Mouse (Mus musculus): ENCODE data around the gene Pspc1. TPM values are rescaled to one million over a fixed set of nuclear protein-coding genes. Genes with fewer than 3 reads are reported as not detected.
A peak's percentile ranks its signal among the peaks of the same experiment; 100 is the strongest.
"Not testable (repeated sequence)": the region's sequence is repeated elsewhere in the genome, so short reads cannot be mapped to it uniquely, and the experiment has no call there.

The Pspc1 gene
- total RNA-seq (2021) = 10 to 100 TPM; 49.2 to 55.8 TPM

- peak; percentile 96 for DNase-seq
Observed at GRCm38 (mm10) chr14:56778200-56778932, at the start of gene Pspc1. Gene Pspc1 (minus strand): TSS chr14:56778316.

DNA sequence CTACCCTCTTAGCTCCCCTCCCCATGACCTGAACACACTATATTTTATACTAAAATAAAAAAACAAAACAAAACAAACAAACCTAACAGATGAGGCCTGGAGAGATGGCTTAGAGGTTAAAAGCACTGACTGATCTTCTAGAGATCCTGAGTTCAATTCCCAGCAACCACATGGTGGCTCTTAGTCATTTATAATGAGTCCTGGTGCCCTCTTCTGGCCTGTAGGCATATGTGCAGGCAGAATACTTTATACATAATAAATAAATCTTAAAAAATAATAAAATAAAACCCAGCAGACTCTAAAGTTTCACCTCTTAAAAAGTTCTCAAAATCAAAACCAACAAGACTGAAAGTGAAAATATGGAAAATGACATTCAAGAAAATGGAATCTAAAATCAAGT lies 46.4 kb upstream of the Pspc1 start:
- DNase-seq = no peak

GRCm38 (mm10) chr14:56817616-56818015 lies 39.5 kb upstream of the Pspc1 start:
- no peak for DNase-seq

GRCm38 (mm10) chr14:56817131-56817530 lies 39.0 kb upstream of the Pspc1 start:
- no peak for DNase-seq

- DNase-seq = no peak
Observed at GRCm38 (mm10) chr14:56816541-56816940, 38.4 kb upstream of the Pspc1 start.

DNA sequence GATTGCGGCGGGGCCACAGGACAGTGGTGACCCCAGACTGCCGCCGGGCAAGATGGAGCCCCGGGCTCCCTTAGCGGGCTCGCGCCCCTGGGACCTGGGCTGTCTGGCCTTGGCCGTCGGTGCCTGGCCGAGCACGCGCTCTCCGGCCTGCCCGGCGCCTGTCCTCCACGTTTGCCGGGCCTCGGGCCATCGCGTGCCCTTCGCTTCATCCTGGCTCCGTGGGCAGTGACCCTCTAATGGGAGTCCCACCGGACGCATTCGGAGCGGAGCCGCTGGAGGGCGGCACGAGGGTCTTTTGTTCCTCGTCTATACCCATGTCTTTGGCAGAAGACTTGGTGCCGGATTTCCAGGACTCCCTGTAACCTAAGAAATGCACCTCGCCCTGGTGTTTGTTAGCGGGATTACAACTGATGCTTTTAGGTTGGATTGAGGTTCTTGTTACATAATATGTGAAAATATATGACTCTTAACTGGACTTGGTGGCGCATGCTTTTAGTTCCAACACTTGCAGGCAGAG lies 34.5 kb upstream of the Pspc1 start:
- peak; percentile 68 to 72 for DNase-seq

DNA sequence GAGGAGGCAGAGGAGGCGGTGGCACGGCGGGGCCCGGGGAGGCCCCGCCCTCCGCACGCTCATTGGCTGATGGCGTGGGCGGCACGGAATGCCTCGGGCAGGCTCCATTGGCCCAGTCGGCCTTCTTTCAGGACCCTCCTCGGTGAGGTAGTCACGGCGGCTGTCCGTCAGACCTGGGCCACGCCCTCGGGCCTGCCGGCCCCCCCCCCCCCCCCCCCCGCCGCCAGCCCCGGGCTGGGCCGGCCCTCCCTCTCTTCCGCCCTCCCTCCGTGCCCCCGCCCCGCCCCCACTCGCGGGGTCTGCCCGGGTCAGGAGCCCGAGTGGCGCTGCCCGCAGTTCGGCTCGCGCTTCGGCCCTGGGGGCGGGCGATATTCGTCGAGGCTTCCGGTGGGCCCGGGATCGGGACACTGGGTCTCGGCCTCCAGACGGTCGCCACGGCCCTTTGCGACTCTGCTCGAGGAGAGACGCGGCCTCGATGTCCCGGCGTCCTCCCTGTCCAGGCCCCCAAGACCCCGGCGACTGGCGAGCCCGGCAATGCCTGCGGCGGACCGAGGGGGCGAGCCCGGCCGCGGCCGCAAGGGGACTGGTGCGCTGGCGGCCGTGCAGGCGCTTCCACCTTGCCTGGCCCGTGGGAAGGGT lies 33.7 kb upstream of the Pspc1 start, which contains the start of gene Zmym5:
TSS of gene Zmym5 (minus strand) at position 16 of the 639 bp plus-strand sequence.
- peak; percentile 89 to 92 for DNase-seq

- peak; percentile 29 for DNase-seq
Observed at GRCm38 (mm10) chr14:56810781-56811690, 32.9 kb upstream of the Pspc1 start.

DNA sequence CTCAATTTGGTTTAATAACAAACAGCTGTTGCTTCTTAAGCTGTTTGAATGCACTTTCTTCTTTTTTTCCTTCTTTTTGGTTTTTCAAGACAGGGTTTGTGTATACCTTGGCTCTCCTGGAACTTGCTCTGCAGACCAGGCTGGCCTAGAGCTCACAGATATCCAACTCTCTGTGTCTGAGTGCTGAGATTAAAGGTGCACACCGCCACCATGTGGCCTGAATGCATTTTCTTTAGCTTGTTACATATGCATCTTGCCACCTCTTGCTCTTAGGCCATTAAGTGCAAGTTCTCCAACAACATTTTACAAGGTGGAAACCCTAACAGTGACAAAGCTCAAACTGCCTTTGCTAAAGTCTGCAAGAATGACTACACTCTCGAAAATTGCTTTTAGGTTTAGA lies 15.1 kb upstream of the Pspc1 start:
- no peak for DNase-seq

GRCm38 (mm10) chr14:56784575-56784974 lies 6.5 kb upstream of the Pspc1 start:
- DNase-seq = no peak

GRCm38 (mm10) chr14:56778933-56779300 lies 801 bp upstream of the Pspc1 start:
- no peak for DNase-seq

DNA sequence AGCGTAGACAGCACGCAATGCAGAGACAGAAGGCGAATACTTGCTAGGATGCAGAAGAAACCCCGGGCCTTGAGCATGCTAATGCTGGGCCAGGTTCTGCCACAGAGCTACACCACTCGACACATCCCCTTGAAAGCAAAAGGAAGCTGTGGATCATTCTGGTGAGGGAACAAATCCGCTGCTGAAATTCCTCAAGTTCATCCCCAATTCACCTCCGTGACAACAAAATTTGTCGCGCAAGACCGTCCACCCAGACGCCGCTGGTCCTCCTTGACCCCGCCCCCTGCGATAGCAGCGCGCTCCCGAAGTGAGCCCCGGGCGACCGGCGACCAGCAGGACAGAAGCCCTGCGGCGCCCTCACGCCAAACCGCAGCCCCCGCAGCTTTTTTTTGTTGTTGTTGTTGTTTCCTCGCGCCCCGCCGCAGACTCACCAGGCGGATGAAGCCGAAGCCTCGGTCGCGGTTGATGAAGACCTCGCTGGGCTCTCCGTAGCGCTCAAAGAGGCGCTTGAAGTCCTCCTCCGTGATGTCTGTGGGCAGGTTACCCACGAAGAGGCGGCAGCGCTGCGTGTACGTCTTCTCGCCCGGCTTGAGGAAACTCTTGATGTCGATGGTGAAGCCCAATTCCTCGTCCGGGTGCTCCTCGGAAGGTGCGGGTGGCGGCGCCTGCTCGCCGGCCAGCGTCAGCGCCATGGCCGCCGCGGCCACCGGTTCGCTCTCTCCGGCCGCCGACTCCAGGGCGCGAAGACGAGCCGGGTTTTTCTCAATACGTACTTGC lies 568 bp downstream of the Pspc1 start:
- peak; percentile 64 to 68 for DNase-seq

DNA sequence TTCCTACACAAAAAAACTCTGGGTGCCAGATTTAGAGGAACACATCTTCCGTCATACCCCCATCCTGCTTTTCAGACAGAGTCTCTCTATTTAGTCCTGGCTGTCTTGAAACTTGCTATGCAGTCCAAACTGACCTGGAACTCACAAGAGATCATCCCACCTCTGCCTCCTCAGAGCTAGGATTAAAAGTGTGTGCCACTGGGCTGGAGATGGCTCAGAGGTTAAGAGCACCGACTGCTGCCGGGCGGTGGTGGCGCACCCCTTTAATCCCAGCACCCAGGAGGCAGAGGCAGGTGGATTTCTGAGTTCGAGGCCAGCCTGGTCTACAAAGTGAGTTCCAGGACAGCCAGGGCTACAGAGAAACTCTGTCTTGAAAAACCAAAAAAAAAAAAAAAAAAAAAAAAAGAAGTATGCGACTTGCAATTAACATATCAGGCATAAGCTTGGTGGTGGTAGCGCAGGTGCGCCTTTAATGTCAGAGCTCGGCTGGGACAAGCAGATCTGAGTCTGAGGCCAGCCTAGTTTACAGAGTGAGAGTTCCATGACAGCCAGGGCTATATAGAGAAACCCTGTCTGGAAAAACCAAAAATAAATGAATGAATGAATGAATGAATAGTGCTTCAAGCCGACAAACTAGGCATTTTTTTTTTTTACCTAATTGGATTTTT lies 1.4 kb downstream of the Pspc1 start:
- no peak for DNase-seq

DNA sequence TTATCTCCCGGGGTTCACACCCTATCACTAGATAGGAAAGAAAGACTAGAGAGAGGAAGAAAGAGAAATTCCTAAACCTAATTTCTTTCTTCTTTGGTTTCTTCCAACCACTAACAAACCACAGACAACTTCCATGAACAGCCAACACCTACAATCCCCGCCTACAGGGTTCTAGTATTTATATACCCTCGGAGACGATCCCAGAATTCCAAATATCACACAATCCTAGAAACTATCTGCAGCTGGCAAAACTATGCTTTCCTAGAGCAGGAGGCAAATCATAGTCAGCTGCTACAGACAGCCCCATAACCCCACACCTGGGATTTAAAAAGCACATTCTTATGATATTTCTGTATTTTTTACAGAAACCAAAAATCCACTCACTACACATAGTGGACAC lies 2.7 kb downstream of the Pspc1 start:
- DNase-seq = no peak

DNA sequence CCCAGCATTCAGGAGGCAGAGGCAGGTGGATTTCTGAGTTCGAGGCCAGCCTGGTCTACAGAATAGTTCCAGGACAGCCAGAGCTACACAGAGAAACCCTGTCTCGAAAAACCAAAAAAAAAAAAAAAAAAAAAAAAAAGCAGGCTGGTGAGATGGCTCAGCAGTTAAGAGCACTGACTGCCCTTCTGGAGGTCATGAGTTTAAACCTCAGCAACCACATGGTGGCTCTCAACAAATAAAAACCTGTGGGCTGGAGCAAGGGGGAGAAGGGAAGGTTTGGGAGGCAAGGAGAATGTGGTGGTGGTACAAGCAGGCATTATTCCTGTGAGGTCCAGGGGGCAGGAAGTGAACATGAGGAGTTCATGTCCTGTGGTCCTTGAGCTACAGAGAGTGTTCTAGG lies 11.7 kb downstream of the Pspc1 start:
- DNase-seq = not testable (repeated sequence)

- not testable (repeated sequence) for DNase-seq
Observed at GRCm38 (mm10) chr14:56765117-56765516, 13.0 kb downstream of the Pspc1 start.

- DNase-seq = no peak
Observed at GRCm38 (mm10) chr14:56751282-56751681, 26.8 kb downstream of the Pspc1 start.

GRCm38 (mm10) chr14:56740175-56740574 lies 37.9 kb downstream of the Pspc1 start:
- DNase-seq = no peak

DNA sequence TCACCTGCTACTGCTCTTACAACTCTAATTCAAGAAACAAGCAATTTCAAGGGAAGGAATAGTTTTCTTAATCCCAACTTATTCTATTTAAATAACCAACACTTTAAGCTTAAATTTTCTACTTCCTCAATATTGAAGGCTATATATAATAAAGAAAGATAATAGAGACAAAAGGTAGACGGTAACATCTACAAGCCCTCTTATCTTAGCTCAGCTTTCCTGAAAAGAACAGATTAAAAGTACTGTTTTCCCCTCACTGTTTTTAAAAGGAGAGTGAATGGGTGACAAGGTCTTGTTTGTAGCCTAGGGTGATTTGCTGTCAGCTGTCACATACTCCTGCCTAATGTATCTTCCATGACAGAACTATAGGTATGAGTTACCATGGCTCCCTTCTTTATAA lies 51.6 kb downstream of the Pspc1 start:
- no peak for DNase-seq

DNA sequence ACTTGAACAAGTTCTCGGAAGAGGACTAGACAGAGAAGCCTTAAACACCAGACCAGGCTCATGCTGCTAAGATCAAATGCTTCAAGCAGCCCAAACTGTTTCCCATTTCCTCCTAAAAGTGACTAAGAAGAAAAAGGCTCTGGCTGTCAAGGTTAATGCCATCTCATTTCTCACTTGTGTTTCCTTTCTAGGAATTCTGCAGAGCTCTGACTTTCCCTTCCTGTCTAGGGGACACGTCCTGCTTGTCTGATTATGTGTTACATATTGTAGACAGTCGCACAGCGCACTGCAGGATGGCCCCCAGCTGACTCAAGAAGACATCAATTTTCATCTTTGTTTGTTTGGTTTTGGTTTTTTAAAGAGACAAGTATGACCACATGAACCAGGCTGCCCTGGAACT lies 72.4 kb downstream of the Pspc1 start:
- DNase-seq = no peak

- DNase-seq = no peak
Observed at GRCm38 (mm10) chr14:56702644-56703043, 75.5 kb downstream of the Pspc1 start.
